Comparison of ENCODE assay signal across 8 mouse cellular contexts in the genomic region with DNA sequence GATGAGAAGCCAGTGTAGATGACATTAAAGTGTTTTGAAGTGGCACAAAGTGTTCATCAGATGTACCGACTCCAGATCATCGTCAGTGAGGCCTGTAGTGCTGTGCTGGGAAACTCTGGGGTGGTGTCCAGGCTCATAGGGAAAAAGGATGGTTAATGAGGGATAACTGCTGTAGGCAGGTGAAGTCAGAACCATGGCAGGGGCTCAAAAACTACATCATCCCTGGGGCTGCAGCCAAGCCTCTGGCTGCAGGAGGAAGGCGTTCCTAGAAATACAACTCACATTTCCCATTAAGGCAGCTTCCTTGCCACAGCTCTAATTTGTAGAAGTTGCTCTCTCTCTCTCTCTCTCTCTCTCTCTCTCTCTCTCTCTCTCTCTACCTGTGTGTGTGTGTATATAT. TPM values are rescaled to one million over a fixed set of nuclear protein-coding genes. Genes with fewer than 3 reads are reported as not detected.
DNase-seq lines count a peak whose midpoint lies in the region; ATAC-seq and TF ChIP-seq lines count a peak whose summit lies in the region.

No protein-coding gene starts in this region.

- no peaks in the 10 kb centered on the region for H3K4me1 ChIP-seq in intestine, embryonic 14.5 days (replicated peaks; ENCODE audit: control insufficient read depth, insufficient read depth, low read length)
- H3K4me1 ChIP-seq in intestine, postnatal 0 days (replicated peaks; ENCODE audit: control insufficient read depth, insufficient read depth, low read length), result no peaks in the 10 kb centered on the region
- H3K4me1 ChIP-seq in midbrain, embryonic 10.5 days, result no peaks in the 10 kb centered on the region

- no peak for TF ChIP-seq CTCF in intestine, postnatal 0 days (IDR thresholded peaks at IDR 0.05; ENCODE audit: low read depth)

- H3K4me2 ChIP-seq in intestine, embryonic 14.5 days (ENCODE audit: low read length), result no peak overlapping the region
- no peak overlapping the region for H3K4me2 ChIP-seq in intestine, postnatal 0 days (replicated peaks; ENCODE audit: low read depth)

- no peaks in the 10 kb centered on the region for H3K9me3 ChIP-seq in intestine, embryonic 14.5 days (ENCODE audit: control insufficient read depth, low read length)
- H3K9me3 ChIP-seq in intestine, postnatal 0 days (ENCODE audit: control insufficient read depth), result no peaks in the 10 kb centered on the region
- H3K9me3 ChIP-seq in midbrain, embryonic 10.5 days (replicated peaks), result no peaks in the 10 kb centered on the region

- H3K36me3 ChIP-seq in intestine, embryonic 14.5 days (ENCODE audit: control insufficient read depth, insufficient read depth, low read length), result no peaks in the 10 kb centered on the region
- no peaks in the 10 kb centered on the region for H3K36me3 ChIP-seq in intestine, postnatal 0 days (ENCODE audit: control insufficient read depth, insufficient read depth)
- no peaks in the 10 kb centered on the region for H3K36me3 ChIP-seq in midbrain, embryonic 10.5 days

- no peak overlapping the region for H3K27ac ChIP-seq in intestine, embryonic 14.5 days (ENCODE audit: low read depth)
- no peak overlapping the region for H3K27ac ChIP-seq in intestine, postnatal 0 days (ENCODE audit: low read depth, low read length)
- H3K27ac ChIP-seq in midbrain, embryonic 10.5 days (replicated peaks), result no peak overlapping the region

- H3K27me3 ChIP-seq in intestine, embryonic 14.5 days (replicated peaks; ENCODE audit: control insufficient read depth, insufficient read depth, low read length), result no peaks in the 10 kb centered on the region
- H3K27me3 ChIP-seq in intestine, postnatal 0 days (replicated peaks; ENCODE audit: control insufficient read depth, insufficient read depth, low read length), result no peaks in the 10 kb centered on the region
- H3K27me3 ChIP-seq in midbrain, embryonic 10.5 days (ENCODE audit: low read depth, poor library complexity, severe bottlenecking), result no peaks in the 10 kb centered on the region

- ATAC-seq in intestine, embryonic 14.5 days (replicated peaks; ENCODE audit: low FRiP score, low TSS enrichment, low read depth), result peak; percentile 50; the same call in 1 of the 2 replicates
- ATAC-seq in intestine, postnatal 0 days, result no peak
- ATAC-seq in megakaryocyte, adult 5-6 weeks (ENCODE audit: poor library complexity, severe bottlenecking), result no peak

- H3K9ac ChIP-seq in intestine, embryonic 14.5 days (ENCODE audit: low read length), result no peak overlapping the region
- H3K9ac ChIP-seq in intestine, postnatal 0 days (ENCODE audit: low read depth, low read length), result no peak overlapping the region

- WGBS in intestine, embryonic 14.5 days, result 57% methylated on average over 3 of the region's 3 CpGs
- 62% methylated on average over 3 of the region's 3 CpGs for WGBS in intestine, postnatal 0 days
- 93% methylated on average over 3 of the region's 3 CpGs for WGBS in midbrain, embryonic 10.5 days

- no peak overlapping the region for H3K4me3 ChIP-seq in intestine, embryonic 14.5 days (ENCODE audit: low read depth, low read length)
- no peak overlapping the region for H3K4me3 ChIP-seq in intestine, postnatal 0 days (ENCODE audit: low read depth, low read length)
- no peak overlapping the region for H3K4me3 ChIP-seq in midbrain, embryonic 10.5 days

- peak; percentile 59 for DNase-seq in intestine, embryonic 14.5 days (ENCODE audit: low spot score)
- DNase-seq in adipocyte (ENCODE audit: low spot score), result peak; percentile 21
- DNase-seq in cerebellum, postnatal 25 days, result peak; percentile 84 to 87
- peak; percentile 8 to 19 for DNase-seq in kidney, postnatal 36 days
- DNase-seq in midbrain, embryonic 10.5 days (ENCODE audit: low spot score), result no peak
- DNase-seq in thymus, postnatal 4 days, result no peak

RNA-seq across cellular contexts. Expression of gene Rapgef4, which starts 22.6 kb away (rescaled TPM):
- 3.6 and 3.8 TPM in 2 replicates for polyA plus RNA-seq in intestine, embryonic 14.5 days (2014; fragmentation: Nextera tagmentation; extraction: Ambion mirVana)
- polyA plus RNA-seq in intestine, postnatal 0 days (2015; fragmentation: Nextera tagmentation; extraction: Ambion mirVana), result 2.7 and 3.4 TPM in 2 replicates
- total RNA-seq in megakaryocyte, adult 5-6 weeks (2015), result 0.98 and 1.3 TPM in 2 replicates
- 0.08 and 0.88 TPM in 2 replicates for total RNA-seq in megakaryocyte, adult 5-6 weeks (2017)
- 1.7 and 2.9 TPM in 2 replicates for polyA plus RNA-seq in midbrain, embryonic 10.5 days (2016; fragmentation: Nextera tagmentation; extraction: Ambion mirVana)

Comparison
In these comparisons a context has a peak if more than half of its experiments do, and no peak if none do; other contexts are left out.
1. DNase-seq: peak in intestine, embryonic 14.5 days (single experiment), adipocyte (single experiment), cerebellum, postnatal 25 days (2 of 2) and kidney, postnatal 36 days (2 of 2); none in midbrain, embryonic 10.5 days (single experiment) and thymus, postnatal 4 days (single experiment).